Mouse (Mus musculus) CH12.LX (cell line): ENCODE results near the gene Myod1.

ENCODE experiments used
- CTCF ChIP-seq, 2 experiments: IDR thresholded peaks in 1 of 2; conservative IDR thresholded peaks in 1 of 2; 2 replicates each; pipeline ENCODE4 v1.5.1; 2011 to 2012; ENCODE audit warnings: low read depth in 2 of 2, low read length in 2 of 2, improper control_type of control experiment in 1 of 2, inconsistent platforms in 1 of 2, mild to moderate bottlenecking in 1 of 2, moderate library complexity in 1 of 2
- JUND ChIP-seq: conservative IDR thresholded peaks from 2 replicates; pipeline ENCODE4 v1.6.1; 2011; ENCODE audit warnings: low read depth, low read length, improper control_type of control experiment
- POLR2A ChIP-seq: IDR thresholded peaks from 2 replicates; pipeline ENCODE4 v1.6.1; 2011; ENCODE audit warnings: low read depth, mild to moderate bottlenecking, improper control_type of control experiment, low read length
- USF1 ChIP-seq: IDR thresholded peaks from 2 replicates; pipeline ENCODE4 v1.6.1; 2014; ENCODE audit warnings: low read depth, mild to moderate bottlenecking, inconsistent platforms, low read length, improper control_type of control experiment

- no peak for TF ChIP-seq JUND
- no peak for TF ChIP-seq CTCF (conservative IDR thresholded peaks at IDR 0.05 in 1 of 2, IDR thresholded peaks at IDR 0.05 in 1 of 2; ENCODE audit: low read depth in 2 of 2, low read length in 2 of 2)
- no peak for TF ChIP-seq POLR2A
- TF ChIP-seq USF1, result no peak
Measured at GRCm38 (mm10) chr7:46337397-46337796, 38.9 kb upstream of the Myod1 start.
